Mouse (Mus musculus) kidney, embryonic 16.5 days (tissue): ENCODE measurements around the gene AI837181. TPM values are rescaled to one million over a fixed set of nuclear protein-coding genes. Genes with fewer than 3 reads are reported as not detected.

Experiments used
- ATAC-seq: fragments of 200-750 bp; cut with Nextera tagmentation; 2 replicates; pipeline ENCODE4 v1.8.0; 2017; ENCODE audit warnings: moderate TSS enrichment; ENCODE audit not compliant: low FRiP score, low TSS enrichment
- H3K27ac ChIP-seq: fragments of 300-500 bp; sonication (generic); 2 replicates; pipeline ENCODE4 v1.5.1; 2014; ENCODE audit warnings: low read length
- H3K27me3 ChIP-seq: fragments of 300-500 bp; sonication (generic); 2 replicates; pipeline ENCODE4 v1.6.1; 2014; ENCODE audit warnings: low read length, control low read depth, mixed read lengths; ENCODE audit not compliant: insufficient read depth
- H3K36me3 ChIP-seq: fragments of 300-500 bp; sonication (generic); 2 replicates; pipeline ENCODE4 v1.6.1; 2014; ENCODE audit warnings: low read length, control low read depth, mixed read lengths; ENCODE audit not compliant: insufficient read depth
- H3K4me1 ChIP-seq: fragments of 300-500 bp; sonication (generic); 2 replicates; pipeline ENCODE4 v1.6.1; 2014; ENCODE audit warnings: low read length, control low read depth, mixed read lengths; ENCODE audit not compliant: insufficient read depth
- H3K4me2 ChIP-seq: fragments of 300-500 bp; sonication (generic); replicated peaks from 2 replicates; pipeline ENCODE4 v1.6.1; 2014; ENCODE audit warnings: low read depth, low read length
- H3K4me3 ChIP-seq: fragments of 300-500 bp; sonication (generic); 2 replicates; pipeline ENCODE4 v1.5.1; 2014; ENCODE audit warnings: mild to moderate bottlenecking, low read length
- H3K9ac ChIP-seq: fragments of 300-500 bp; sonication (generic); replicated peaks from 2 replicates; pipeline ENCODE4 v1.6.1; 2014; ENCODE audit warnings: low read length
- H3K9me3 ChIP-seq: fragments of 300-500 bp; sonication (generic); 2 replicates; pipeline ENCODE4 v1.6.1; 2016; ENCODE audit warnings: low read length, control low read depth
- WGBS: fragments of 180-500 bp; shearing (Covaris S2); extraction: QIAGEN DNeasy Blood & Tissue Kit; methylation state at CpG from one replicate; pipeline ENCODE4 v1.1.7; 2014; 5-methylcytosine and 5-hydroxymethylcytosine counted together
- polyA plus RNA-seq: library from polyadenylated mRNA; unstranded; fragments of >200 nt; fragmentation: Nextera tagmentation; extraction: Ambion mirVana; gene quantifications from 2 replicates; pipeline ENCODE4 v1.2.1, GENCODE M21; 2015

AI837181 gene
- polyA plus RNA-seq, 1 experiment from 2014 or later: 50.8 TPM

DNA sequence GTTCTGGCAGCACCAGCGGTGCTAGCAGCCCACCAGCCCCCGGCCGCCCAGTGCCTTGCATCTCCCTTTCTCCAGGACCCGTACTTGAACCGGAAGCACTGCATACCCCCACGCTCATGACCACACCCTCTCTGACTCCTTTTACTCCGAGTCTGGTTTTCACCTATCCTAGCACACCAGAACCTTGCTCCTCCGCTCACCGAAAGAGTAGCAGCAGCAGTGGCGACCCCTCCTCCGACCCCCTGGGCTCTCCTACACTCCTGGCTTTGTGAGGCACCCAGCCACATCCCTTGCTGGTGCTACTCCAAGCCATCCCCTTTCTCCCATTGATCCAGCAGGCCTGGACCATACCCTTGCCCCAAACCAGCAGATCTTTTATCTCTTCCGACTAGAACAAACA lies 30.1 kb downstream of the AI837181 start:
- Histone ChIP-seq H3K36me3 (no peaks in the 10 kb centered on the region), H3K27me3 (no peaks in the 10 kb centered on the region; the same call in 1 of the 2 replicates), H3K9me3 (no peaks in the 10 kb centered on the region), H3K9ac (peak overlapping the region; percentile 83), H3K4me3 (peak overlapping the region; percentile 72), H3K4me2 (peak overlapping the region; percentile 90), H3K27ac (no peak overlapping the region), H3K4me1 (peaks cover 24% of the 10 kb centered on the region)
- no peak for ATAC-seq
- WGBS: 68% methylated on average over 12 of the region's 12 CpGs

DNA sequence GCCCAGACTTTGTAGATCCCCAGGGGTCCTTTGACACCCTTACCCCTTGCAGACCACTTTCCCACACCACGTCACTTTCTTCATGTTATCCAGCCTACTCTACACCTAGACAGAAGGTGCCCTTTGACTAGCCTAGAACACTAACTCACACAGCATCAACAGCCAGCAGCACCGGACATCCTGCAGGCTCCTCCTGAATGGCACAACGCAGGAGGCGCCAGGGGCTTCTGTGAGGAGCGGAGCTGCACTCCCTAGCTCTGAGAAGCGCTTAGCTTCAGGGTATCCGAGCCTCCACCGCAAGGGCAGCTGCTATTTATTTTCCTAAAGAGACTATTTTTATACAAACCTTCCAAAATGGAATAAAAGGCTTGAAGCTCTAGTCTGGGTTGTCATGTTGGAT lies 30.6 kb downstream of the AI837181 start:
- H3K4me2 ChIP-seq: peak overlapping the region; percentile 90
- H3K27me3 ChIP-seq: no peaks in the 10 kb centered on the region
- H3K9ac ChIP-seq: peak overlapping the region; percentile 83
- peak overlapping the region; percentile 72 for H3K4me3 ChIP-seq
- peaks cover 25% of the 10 kb centered on the region for H3K4me1 ChIP-seq
- peak overlapping the region; percentile 90; the same call in 1 of the 2 replicates for H3K27ac ChIP-seq
- WGBS: 55% methylated on average over 8 of the region's 8 CpGs
- H3K9me3 ChIP-seq: no peaks in the 10 kb centered on the region
- no peaks in the 10 kb centered on the region for H3K36me3 ChIP-seq
- no peak for ATAC-seq

DNA sequence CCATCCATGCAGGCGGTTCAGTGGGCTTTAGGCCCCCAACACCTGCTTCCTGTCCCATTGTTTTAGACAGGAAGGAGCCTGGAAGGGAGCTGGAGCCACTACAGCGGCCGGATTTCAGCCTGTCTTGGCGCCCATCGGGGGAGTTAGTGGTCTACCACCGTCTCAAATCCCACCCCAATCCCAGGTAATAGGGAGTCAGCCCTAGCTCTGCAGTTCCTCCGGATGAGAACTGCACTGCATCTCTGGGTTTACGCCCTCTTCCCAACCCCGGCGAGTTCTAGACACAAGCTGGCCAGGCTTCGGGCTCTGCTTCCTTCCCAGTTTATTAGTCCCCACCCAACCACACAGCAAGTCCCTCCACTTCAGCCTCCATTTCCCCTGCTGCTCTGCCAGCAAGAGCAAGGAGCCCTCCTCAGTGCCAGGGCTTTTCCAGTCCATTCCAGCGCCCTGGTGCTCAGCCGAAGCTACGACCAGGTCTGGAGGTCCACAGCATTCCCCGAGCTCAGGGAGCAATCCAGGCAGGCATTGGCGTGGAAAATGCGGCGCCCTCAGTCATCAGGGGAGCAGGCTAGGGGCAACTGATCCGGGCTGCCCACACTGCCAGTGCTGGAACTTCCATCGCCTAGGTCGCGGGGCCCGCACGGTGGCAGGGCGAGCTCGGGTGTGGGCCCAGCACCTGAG lies 31.4 kb downstream of the AI837181 start:
- Histone ChIP-seq H3K4me3 (peak overlapping the region; percentile 72), H3K4me2 (peak overlapping the region; percentile 90), H3K9ac (peak overlapping the region; percentile 83), H3K27me3 (no peaks in the 10 kb centered on the region), H3K36me3 (no peaks in the 10 kb centered on the region), H3K4me1 (peaks cover 30% of the 10 kb centered on the region), H3K9me3 (no peaks in the 10 kb centered on the region), H3K27ac (peak overlapping the region; percentile 90)
- under 1% methylated on average over 26 of the region's 26 CpGs for WGBS
- peak; percentile 2; the same call in 1 of the 2 replicates for ATAC-seq

DNA sequence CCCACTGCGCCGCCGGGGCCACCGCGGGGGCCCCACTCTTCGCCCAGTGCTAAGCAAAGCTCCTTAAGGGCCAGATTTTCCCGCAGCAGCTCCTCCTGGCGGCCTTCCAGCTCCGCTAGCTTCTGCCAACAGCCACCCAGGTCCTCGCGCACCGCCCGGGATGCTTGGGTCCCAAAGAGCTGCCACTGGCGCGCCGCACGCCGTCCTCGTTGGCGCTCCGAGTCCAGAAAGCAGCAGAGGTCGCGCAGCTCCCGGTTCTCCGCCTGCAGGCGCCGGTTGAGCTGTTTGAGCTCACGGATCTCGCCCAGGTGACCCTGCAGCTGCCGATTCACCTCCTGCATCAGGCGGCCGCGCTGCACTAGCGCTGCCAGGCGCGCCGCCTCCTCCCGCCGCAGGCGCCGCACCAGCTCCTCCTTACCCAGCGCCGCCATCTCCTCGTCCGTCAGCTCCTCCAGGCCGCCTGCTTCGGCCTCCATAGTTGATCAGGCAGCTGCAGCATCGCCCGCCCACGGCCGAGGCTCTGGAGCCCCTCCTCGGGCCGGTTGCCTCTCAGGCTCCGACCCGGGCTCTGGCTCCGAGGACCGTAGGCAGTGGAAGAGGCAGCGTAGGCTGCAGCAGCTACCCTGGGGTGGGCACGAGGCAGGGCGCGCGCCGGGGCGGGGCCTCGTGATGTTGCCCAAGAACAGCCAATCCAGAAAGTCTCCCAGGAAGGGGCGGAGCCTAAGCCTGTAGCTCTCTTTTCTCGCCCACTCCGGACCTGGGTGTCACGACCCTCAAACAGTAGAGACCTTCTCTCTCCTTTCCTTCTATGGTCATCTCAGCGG lies 32.2 kb downstream of the AI837181 start:
- peak overlapping the region; percentile 72 for H3K4me3 ChIP-seq
- peak overlapping the region; percentile 90 for H3K4me2 ChIP-seq
- peak overlapping the region; percentile 90 for H3K27ac ChIP-seq
- no peaks in the 10 kb centered on the region for H3K9me3 ChIP-seq
- no peaks in the 10 kb centered on the region for H3K36me3 ChIP-seq
- H3K9ac ChIP-seq: peak overlapping the region; percentile 83
- WGBS: under 1% methylated on average over 70 of the region's 70 CpGs
- H3K4me1 ChIP-seq: peaks cover 32% of the 10 kb centered on the region
- peak; percentile 92 for ATAC-seq
- no peaks in the 10 kb centered on the region for H3K27me3 ChIP-seq

DNA sequence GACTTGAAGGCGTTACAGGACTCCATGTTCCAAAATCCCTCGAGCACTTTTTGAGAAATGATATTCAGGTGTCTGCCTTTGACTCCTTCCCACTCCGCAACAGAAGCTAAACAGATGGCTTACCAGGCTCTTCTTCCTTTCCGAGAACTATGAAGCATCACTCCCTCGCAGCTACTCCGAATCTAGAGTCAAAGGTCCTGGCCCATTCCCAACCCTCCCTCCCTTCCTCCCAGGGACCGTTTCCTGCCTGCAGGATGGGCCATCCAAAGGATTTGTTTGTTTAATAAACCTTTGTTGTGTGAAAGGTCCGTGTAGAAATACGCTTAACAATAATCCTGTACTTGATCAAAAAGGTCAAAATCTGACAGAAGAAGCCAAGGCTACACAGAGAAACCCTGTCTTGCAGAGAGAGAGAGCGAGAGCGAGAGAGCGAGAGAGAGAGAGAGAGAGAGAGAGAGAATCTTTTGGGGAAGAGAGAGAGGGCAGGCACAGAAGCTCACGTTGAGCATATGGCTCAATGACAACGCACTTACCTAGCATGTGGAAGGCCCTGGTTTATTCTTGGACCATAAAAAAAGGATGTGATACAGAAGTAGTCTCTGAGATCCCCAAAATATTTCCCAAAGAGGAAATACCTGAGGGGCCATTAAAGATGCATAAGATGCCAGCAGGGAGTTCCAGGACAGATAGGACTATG lies 33.0 kb downstream of the AI837181 start, which contains the start of gene Ccdc85b:
TSS of gene Ccdc85b (minus strand) at position 149 of the 697 bp plus-strand sequence.
- no peaks in the 10 kb centered on the region for H3K27me3 ChIP-seq
- peak within 1 kb of the TSS; percentile 90 for H3K27ac ChIP-seq
- peak within 1 kb of the TSS; percentile 83 for H3K9ac ChIP-seq
- peaks cover 6% of the 10 kb centered on the region; the same call in 1 of the 2 replicates for H3K36me3 ChIP-seq
- no peaks in the 10 kb centered on the region for H3K9me3 ChIP-seq
- WGBS: 11% methylated on average over 14 of the region's 14 CpGs
- peaks cover 32% of the 10 kb centered on the region for H3K4me1 ChIP-seq
- peak within 1 kb of the TSS; percentile 72 for H3K4me3 ChIP-seq
- peak within 1 kb of the TSS; percentile 90 for H3K4me2 ChIP-seq
- ATAC-seq: no peak

DNA sequence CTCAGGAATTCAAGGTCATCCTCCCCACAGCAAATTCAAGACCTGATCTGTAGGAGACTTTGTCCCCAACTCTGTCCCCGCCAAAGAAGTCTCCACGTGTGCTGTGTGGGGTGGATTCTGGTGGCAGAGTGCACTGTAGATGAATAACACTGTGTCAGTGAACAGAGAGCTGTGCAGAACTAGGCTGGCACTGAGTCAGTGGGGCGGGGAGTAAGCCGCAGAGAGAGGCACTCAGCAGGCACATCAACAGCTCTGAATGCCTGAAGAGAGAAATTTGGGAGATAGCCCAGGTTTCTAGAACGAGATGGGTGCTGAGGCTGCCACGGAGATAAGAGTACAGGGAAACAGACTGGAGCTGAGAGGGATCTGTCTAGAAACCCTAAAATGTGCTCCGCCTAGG lies 34.1 kb downstream of the AI837181 start:
- Histone ChIP-seq H3K4me2 (no peak overlapping the region), H3K36me3 (peaks cover 14% of the 10 kb centered on the region; the same call in 1 of the 2 replicates), H3K9me3 (no peaks in the 10 kb centered on the region), H3K27me3 (no peaks in the 10 kb centered on the region), H3K4me1 (peaks cover 35% of the 10 kb centered on the region), H3K27ac (no peak overlapping the region), H3K4me3 (no peak overlapping the region), H3K9ac (no peak overlapping the region)
- 75% methylated on average over 7 of the region's 7 CpGs for WGBS
- no peak for ATAC-seq

DNA sequence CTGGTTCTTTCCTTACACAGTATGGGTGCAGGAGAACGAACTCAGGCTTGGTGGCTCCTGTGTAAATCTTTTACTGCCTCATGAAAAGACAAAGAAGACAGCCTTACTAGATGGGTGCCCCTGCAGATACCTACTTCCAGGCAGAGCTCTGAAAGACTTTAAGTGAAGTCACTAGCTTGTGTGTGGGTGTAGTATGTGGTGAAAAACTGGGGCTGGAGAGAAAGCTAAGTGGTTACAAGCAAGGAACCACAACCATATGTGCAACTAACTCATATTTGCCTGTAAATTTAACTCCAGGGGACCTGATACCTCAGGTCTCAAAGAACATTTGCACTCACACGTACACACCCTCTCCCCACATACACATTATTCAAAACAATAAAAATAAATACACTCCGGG lies 35.0 kb downstream of the AI837181 start:
- Histone ChIP-seq H3K27ac (no peak overlapping the region), H3K4me2 (peak overlapping the region; percentile 94), H3K27me3 (no peaks in the 10 kb centered on the region), H3K9ac (peak overlapping the region; percentile 86), H3K4me1 (peaks cover 38% of the 10 kb centered on the region), H3K9me3 (no peaks in the 10 kb centered on the region), H3K36me3 (peaks cover 21% of the 10 kb centered on the region; the same call in 1 of the 2 replicates), H3K4me3 (peak overlapping the region; percentile 79)
- WGBS: 27% methylated on average over 3 of the region's 3 CpGs
- no peak for ATAC-seq

DNA sequence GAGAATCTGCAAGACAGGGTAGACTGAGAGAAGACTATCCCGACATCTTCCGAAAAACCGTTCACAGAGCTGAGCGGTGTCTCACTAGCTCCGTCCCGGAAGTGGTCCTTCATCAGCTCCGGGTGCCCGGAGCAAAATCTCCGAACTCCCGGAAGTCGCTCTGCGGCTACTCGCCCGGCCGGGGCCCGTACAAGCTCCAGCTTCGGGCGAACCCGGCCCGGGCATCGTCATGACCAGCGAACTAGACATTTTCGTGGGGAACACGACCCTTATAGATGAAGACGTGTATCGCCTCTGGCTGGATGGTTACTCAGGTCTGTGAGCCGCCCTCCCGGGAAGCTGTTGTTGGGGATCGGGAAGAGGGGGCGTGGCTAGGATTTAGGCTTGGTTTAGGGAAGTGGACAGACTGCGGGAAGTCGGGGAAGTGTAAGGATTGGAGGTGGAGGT lies 35.5 kb downstream of the AI837181 start, which contains the start of gene Fibp:
TSS of gene Fibp (plus strand) at position 151 of the 447 bp plus-strand sequence.
- Histone ChIP-seq H3K36me3 (peaks cover 26% of the 10 kb centered on the region; the same call in 1 of the 2 replicates), H3K4me3 (peak within 1 kb of the TSS; percentile 79), H3K27ac (peak within 1 kb of the TSS; percentile 74; the same call in 1 of the 2 replicates), H3K9me3 (no peaks in the 10 kb centered on the region), H3K4me1 (peaks cover 32% of the 10 kb centered on the region), H3K27me3 (no peaks in the 10 kb centered on the region), H3K9ac (peak within 1 kb of the TSS; percentile 86), H3K4me2 (peak within 1 kb of the TSS; percentile 94)
- under 1% methylated on average over 32 of the region's 32 CpGs for WGBS
- ATAC-seq: peak; percentile 43

DNA sequence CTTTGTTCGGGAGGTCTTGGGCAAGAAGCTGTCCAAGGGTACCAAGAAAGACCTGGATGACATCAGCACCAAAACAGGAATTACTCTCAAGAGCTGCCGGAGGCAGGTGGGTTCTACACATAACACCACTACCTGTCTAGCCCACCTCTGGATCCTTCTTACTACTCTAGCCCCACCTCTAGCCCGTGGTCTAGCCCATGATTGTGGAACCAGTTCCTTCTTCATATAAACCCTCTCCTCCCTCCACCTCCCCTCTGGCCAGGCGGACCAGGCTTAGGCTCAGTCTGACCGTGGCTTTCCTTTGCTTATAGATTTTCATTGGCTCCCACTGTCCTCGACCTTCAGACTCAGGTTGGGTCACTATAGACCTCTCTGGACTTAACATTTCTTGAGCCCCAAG lies 36.5 kb downstream of the AI837181 start:
- Histone ChIP-seq H3K4me2 (peak overlapping the region; percentile 94), H3K27ac (no peak overlapping the region), H3K4me3 (peak overlapping the region; percentile 79), H3K9me3 (no peaks in the 10 kb centered on the region), H3K27me3 (no peaks in the 10 kb centered on the region), H3K9ac (peak overlapping the region; percentile 86; the same call in 1 of the 2 replicates), H3K36me3 (peaks cover 35% of the 10 kb centered on the region), H3K4me1 (peaks cover 23% of the 10 kb centered on the region)
- no peak for ATAC-seq
- 86% methylated on average over 6 of the region's 6 CpGs for WGBS
